Comparison of ENCODE assay signal across 8 mouse cellular contexts in genomic region chr1:63176259-63176603, GRCm38 (mm10). TPM values are rescaled to one million over a fixed set of nuclear protein-coding genes. Genes with fewer than 3 reads are reported as not detected.
DNase-seq lines count a peak whose midpoint lies in the region; ATAC-seq lines count a peak whose summit lies in the region.

No protein-coding gene starts in this region.

- DNase-seq in heart, postnatal 4 days: no peak
- no peak for DNase-seq in spleen, adult 12 weeks (ENCODE audit: low spot score)
- no peak for DNase-seq in frontal cortex, postnatal 25 days (ENCODE audit: low spot score in 2 of 2)
- DNase-seq in left cerebral cortex, postnatal 25 days (ENCODE audit: low spot score in 2 of 2): no peak

- intact Hi-C loops in left cerebral cortex, postnatal 25 days (cut with DNase I): loop anchor here (5.0 kb wide), 1 partner anchor 271 kb away; the partner anchor contains the start of gene Adam23

- H3K9me3 ChIP-seq in heart, embryonic 15.5 days (replicated peaks): no peaks in the 10 kb centered on the region
- H3K9me3 ChIP-seq in hindbrain, embryonic 13.5 days: no peaks in the 10 kb centered on the region
- no peaks in the 10 kb centered on the region for H3K9me3 ChIP-seq in midbrain, embryonic 12.5 days

- H3K4me3 ChIP-seq in heart, embryonic 15.5 days: peak overlapping the region; percentile 98
- H3K4me3 ChIP-seq in hindbrain, embryonic 13.5 days: peak overlapping the region; percentile 94
- peak overlapping the region; percentile 92 for H3K4me3 ChIP-seq in midbrain, embryonic 12.5 days

- peak overlapping the region; percentile 99 for H3K9ac ChIP-seq in heart, embryonic 15.5 days
- peak overlapping the region; percentile 99 for H3K9ac ChIP-seq in hindbrain, embryonic 13.5 days
- peak overlapping the region; percentile 97 for H3K9ac ChIP-seq in midbrain, embryonic 12.5 days (replicated peaks)

- 0% methylated on average over 14 of the region's 14 CpGs for WGBS in heart, embryonic 15.5 days
- 1% methylated on average over 14 of the region's 14 CpGs for WGBS in hindbrain, embryonic 13.5 days
- WGBS in midbrain, embryonic 12.5 days: under 1% methylated on average over 14 of the region's 14 CpGs

- peak overlapping the region; percentile 93 for H3K27ac ChIP-seq in heart, embryonic 15.5 days
- peak overlapping the region; percentile 90 for H3K27ac ChIP-seq in hindbrain, embryonic 13.5 days
- H3K27ac ChIP-seq in midbrain, embryonic 12.5 days (replicated peaks): peak overlapping the region; percentile 83

- peaks cover 22% of the 10 kb centered on the region for H3K4me1 ChIP-seq in heart, embryonic 15.5 days (replicated peaks)
- peaks cover 29% of the 10 kb centered on the region for H3K4me1 ChIP-seq in hindbrain, embryonic 13.5 days (replicated peaks)
- H3K4me1 ChIP-seq in midbrain, embryonic 12.5 days: peaks cover 24% of the 10 kb centered on the region

- no peaks in the 10 kb centered on the region for H3K27me3 ChIP-seq in heart, embryonic 15.5 days
- no peaks in the 10 kb centered on the region for H3K27me3 ChIP-seq in hindbrain, embryonic 13.5 days
- no peaks in the 10 kb centered on the region for H3K27me3 ChIP-seq in midbrain, embryonic 12.5 days

- ATAC-seq in heart, embryonic 15.5 days (replicated peaks; ENCODE audit: insufficient number of reproducible peaks, insufficient read depth, low FRiP score, low read depth): peak; percentile 21; the same call in 1 of the 2 replicates
- ATAC-seq in activated CD4-positive, CD25-positive, alpha-beta regulatory T cell, adult 4 months: peak; percentile 13
- peak; percentile 54 for ATAC-seq in hindbrain, embryonic 13.5 days (ENCODE audit: low FRiP score)
- ATAC-seq in midbrain, embryonic 12.5 days (ENCODE audit: low FRiP score, low read depth): peak; percentile 50

- peak overlapping the region; percentile 69 for H3K4me2 ChIP-seq in heart, embryonic 15.5 days
- H3K4me2 ChIP-seq in hindbrain, embryonic 13.5 days: peak overlapping the region; percentile 82
- H3K4me2 ChIP-seq in midbrain, embryonic 12.5 days (replicated peaks): peak overlapping the region; percentile 89

- H3K36me3 ChIP-seq in heart, embryonic 15.5 days: peaks cover 38% of the 10 kb centered on the region
- H3K36me3 ChIP-seq in hindbrain, embryonic 13.5 days: peaks cover 29% of the 10 kb centered on the region
- peaks cover 31% of the 10 kb centered on the region for H3K36me3 ChIP-seq in midbrain, embryonic 12.5 days

RNA-seq across cellular contexts. Expression of gene Eef1b2, which starts 0.4 kb away (rescaled TPM):
- polyA plus RNA-seq in heart, embryonic 15.5 days (2015; fragmentation: Nextera tagmentation; extraction: Ambion mirVana): 249 and 320 TPM in 2 replicates
- total RNA-seq in heart, postnatal 4 days (2021): 100 to 1,000 TPM; 497 to 542 TPM
- polyA plus RNA-seq in activated CD4-positive, CD25-positive, alpha-beta regulatory T cell, adult 4 months (2017; shearing (Covaris generic)): 1,000 to 10,000 TPM; 1,216 to 1,318 TPM
- 472 and 482 TPM in 2 replicates for polyA plus RNA-seq in hindbrain, embryonic 13.5 days (2015; fragmentation: Nextera tagmentation; extraction: Ambion mirVana)
- polyA plus RNA-seq in midbrain, embryonic 12.5 days (2016; fragmentation: Nextera tagmentation; extraction: Ambion mirVana): 359 and 380 TPM in 2 replicates
- total RNA-seq in left cerebral cortex, postnatal 25 days (2021): 100 to 1,000 TPM; 333 TPM

RNA-seq across cellular contexts. Expression of gene Ndufs1, which starts 0.4 kb away (rescaled TPM):
- 344 and 378 TPM in 2 replicates for polyA plus RNA-seq in heart, embryonic 15.5 days (2015; fragmentation: Nextera tagmentation; extraction: Ambion mirVana)
- total RNA-seq in heart, postnatal 4 days (2021): 100 to 1,000 TPM; 533 to 564 TPM
- polyA plus RNA-seq in activated CD4-positive, CD25-positive, alpha-beta regulatory T cell, adult 4 months (2017; shearing (Covaris generic)): 100 to 1,000 TPM; 105 to 118 TPM
- polyA plus RNA-seq in hindbrain, embryonic 13.5 days (2015; fragmentation: Nextera tagmentation; extraction: Ambion mirVana): 139 and 141 TPM in 2 replicates
- polyA plus RNA-seq in midbrain, embryonic 12.5 days (2016; fragmentation: Nextera tagmentation; extraction: Ambion mirVana): 128 and 133 TPM in 2 replicates
- total RNA-seq in left cerebral cortex, postnatal 25 days (2021): 100 to 1,000 TPM; 150 to 152 TPM

RNA-seq across cellular contexts. Expression of gene Gpr1, which starts 38.1 kb away (rescaled TPM):
- 0.11 and 0.14 TPM in 2 replicates for polyA plus RNA-seq in heart, embryonic 15.5 days (2015; fragmentation: Nextera tagmentation; extraction: Ambion mirVana)
- total RNA-seq in heart, postnatal 4 days (2021): not detected
- polyA plus RNA-seq in activated CD4-positive, CD25-positive, alpha-beta regulatory T cell, adult 4 months (2017; shearing (Covaris generic)): under 1 TPM in 1 of 2 experiments, not detected in 1; 0.46 TPM
- polyA plus RNA-seq in hindbrain, embryonic 13.5 days (2015; fragmentation: Nextera tagmentation; extraction: Ambion mirVana): 0.47 and 0.73 TPM in 2 replicates
- 0.15 and 0.20 TPM in 2 replicates for polyA plus RNA-seq in midbrain, embryonic 12.5 days (2016; fragmentation: Nextera tagmentation; extraction: Ambion mirVana)
- total RNA-seq in left cerebral cortex, postnatal 25 days (2021): under 1 TPM; 0.32 to 0.78 TPM
